Mouse (Mus musculus) lung, postnatal 0 days (tissue): ENCODE data around the gene Rbm26.

Experiments used
- CTCF ChIP-seq: IDR thresholded peaks from 2 replicates; pipeline ENCODE4 v1.5.1; 2016; ENCODE audit warnings: antibody characterized with exemption, mild to moderate bottlenecking
- EP300 ChIP-seq: IDR thresholded peaks from 2 replicates; pipeline ENCODE4 v1.6.1; 2016; ENCODE audit warnings: antibody characterized with exemption, mild to moderate bottlenecking, control low read depth

DNA sequence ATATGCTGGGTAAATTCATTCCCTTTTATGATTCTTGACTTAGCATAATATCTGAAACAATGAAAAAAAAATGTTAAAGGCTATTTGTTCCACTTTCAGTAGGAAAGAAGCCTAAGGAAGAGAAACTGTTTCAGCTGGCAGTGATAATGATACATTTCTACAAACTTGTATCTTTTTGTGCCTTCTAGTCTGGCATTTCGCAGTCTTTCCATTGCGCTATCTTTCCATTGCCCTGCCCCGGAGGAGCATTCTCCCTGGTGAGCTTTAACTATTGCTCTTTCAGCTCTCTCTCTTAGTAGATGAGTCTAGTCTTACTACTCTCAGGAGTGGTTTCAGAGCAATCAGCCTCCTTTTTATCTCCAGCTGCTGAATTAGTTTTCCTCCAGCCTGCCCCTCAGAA is 2.6 kb upstream of the Rbm26 start:
- TF ChIP-seq CTCF (no peak), EP300 (no peak)
